Mouse (Mus musculus): ENCODE measurements around the gene Cacna1c. TPM values are rescaled to one million over a fixed set of nuclear protein-coding genes. Genes with fewer than 3 reads are reported as not detected.

Gene Cacna1c
- polyA plus RNA-seq, 1 experiment from 2014 or later = 3.2 TPM

- no peak overlapping the region for H3K9ac ChIP-seq (ENCODE audit: low read length)
- no peak overlapping the region for H3K4me3 ChIP-seq (ENCODE audit: low read depth, low read length)
- peaks cover 2% of the 10 kb centered on the region; the same call in 1 of the 2 replicates for H3K4me1 ChIP-seq (ENCODE audit: control insufficient read depth, insufficient read depth, low read length)
- ATAC-seq = no peak
- no peak overlapping the region for H3K27ac ChIP-seq (ENCODE audit: low read depth, low read length)
- WGBS = 92% methylated on average over 9 of the region's 9 CpGs
- H3K27me3 ChIP-seq (replicated peaks; ENCODE audit: control insufficient read depth, insufficient read depth, low read length) = no peaks in the 10 kb centered on the region
- no peak overlapping the region for H3K4me2 ChIP-seq (ENCODE audit: low read length)
- no peaks in the 10 kb centered on the region for H3K9me3 ChIP-seq (replicated peaks; ENCODE audit: control insufficient read depth, low read length)
- DNase-seq (ENCODE audit: low spot score) = no peak
- no peaks in the 10 kb centered on the region for H3K36me3 ChIP-seq (ENCODE audit: control insufficient read depth, insufficient read depth, low read length)
These were observed 260.4 kb downstream of the Cacna1c start for GRCm38 (mm10) chr6:118935520-118936415.

- DNase-seq (ENCODE audit: low spot score) (no peak), ATAC-seq (no peak)
- Histone ChIP-seq H3K4me1 (ENCODE audit: control insufficient read depth, insufficient read depth, low read length) (peaks cover 2% of the 10 kb centered on the region; the same call in 1 of the 2 replicates), H3K27me3 (replicated peaks; ENCODE audit: control insufficient read depth, insufficient read depth, low read length) (no peaks in the 10 kb centered on the region), H3K4me3 (ENCODE audit: low read depth, low read length) (no peak overlapping the region), H3K36me3 (ENCODE audit: control insufficient read depth, insufficient read depth, low read length) (no peaks in the 10 kb centered on the region), H3K9ac (ENCODE audit: low read length) (no peak overlapping the region), H3K9me3 (replicated peaks; ENCODE audit: control insufficient read depth, low read length) (no peaks in the 10 kb centered on the region), H3K27ac (ENCODE audit: low read depth, low read length) (no peak overlapping the region), H3K4me2 (ENCODE audit: low read length) (no peak overlapping the region)
- 70% methylated on average over 9 of the region's 9 CpGs for WGBS
These were observed 261.8 kb downstream of the Cacna1c start for GRCm38 (mm10) chr6:118934243-118934902.

GRCm38 (mm10) chr6:118933017-118933594 lies 263.1 kb downstream of the Cacna1c start:
- no peak for ATAC-seq
- Histone ChIP-seq H3K9ac (ENCODE audit: low read length) (no peak overlapping the region), H3K4me1 (ENCODE audit: control insufficient read depth, insufficient read depth, low read length) (no peaks in the 10 kb centered on the region; the same call in 1 of the 2 replicates), H3K27me3 (replicated peaks; ENCODE audit: control insufficient read depth, insufficient read depth, low read length) (no peaks in the 10 kb centered on the region), H3K36me3 (ENCODE audit: control insufficient read depth, insufficient read depth, low read length) (no peaks in the 10 kb centered on the region), H3K4me3 (ENCODE audit: low read depth, low read length) (no peak overlapping the region), H3K4me2 (ENCODE audit: low read length) (no peak overlapping the region), H3K27ac (ENCODE audit: low read depth, low read length) (no peak overlapping the region), H3K9me3 (replicated peaks; ENCODE audit: control insufficient read depth, low read length) (no peaks in the 10 kb centered on the region)
- WGBS = 85% methylated on average over 9 of the region's 9 CpGs
- DNase-seq (ENCODE audit: low spot score) = no peak

- DNase-seq (ENCODE audit: low spot score) (no peak), ATAC-seq (no peak)
- Histone ChIP-seq H3K36me3 (ENCODE audit: control insufficient read depth, insufficient read depth, low read length) (no peaks in the 10 kb centered on the region), H3K4me1 (ENCODE audit: control insufficient read depth, insufficient read depth, low read length) (no peaks in the 10 kb centered on the region), H3K27ac (ENCODE audit: low read depth, low read length) (no peak overlapping the region), H3K4me2 (ENCODE audit: low read length) (no peak overlapping the region), H3K9me3 (replicated peaks; ENCODE audit: control insufficient read depth, low read length) (no peaks in the 10 kb centered on the region), H3K27me3 (replicated peaks; ENCODE audit: control insufficient read depth, insufficient read depth, low read length) (no peaks in the 10 kb centered on the region), H3K4me3 (ENCODE audit: low read depth, low read length) (no peak overlapping the region), H3K9ac (ENCODE audit: low read length) (no peak overlapping the region)
- WGBS = 91% methylated on average over 8 of the region's 8 CpGs
These were observed 264.1 kb downstream of the Cacna1c start for GRCm38 (mm10) chr6:118932002-118932700.

- 71% methylated on average over 3 of the region's 3 CpGs for WGBS
- Histone ChIP-seq H3K27ac (ENCODE audit: low read depth, low read length) (no peak overlapping the region), H3K4me2 (ENCODE audit: low read length) (no peak overlapping the region), H3K4me3 (ENCODE audit: low read depth, low read length) (no peak overlapping the region), H3K27me3 (replicated peaks; ENCODE audit: control insufficient read depth, insufficient read depth, low read length) (no peaks in the 10 kb centered on the region), H3K9ac (ENCODE audit: low read length) (no peak overlapping the region), H3K4me1 (ENCODE audit: control insufficient read depth, insufficient read depth, low read length) (no peaks in the 10 kb centered on the region), H3K9me3 (replicated peaks; ENCODE audit: control insufficient read depth, low read length) (no peaks in the 10 kb centered on the region), H3K36me3 (ENCODE audit: control insufficient read depth, insufficient read depth, low read length) (no peaks in the 10 kb centered on the region)
- DNase-seq (ENCODE audit: low spot score) = no peak
- ATAC-seq = no peak
These were observed 269.5 kb downstream of the Cacna1c start for GRCm38 (mm10) chr6:118926669-118927068.

GRCm38 (mm10) chr6:118924426-118924825 lies 271.8 kb downstream of the Cacna1c start:
- Histone ChIP-seq H3K9ac (ENCODE audit: low read length) (no peak overlapping the region), H3K27ac (ENCODE audit: low read depth, low read length) (no peak overlapping the region), H3K27me3 (replicated peaks; ENCODE audit: control insufficient read depth, insufficient read depth, low read length) (no peaks in the 10 kb centered on the region), H3K9me3 (replicated peaks; ENCODE audit: control insufficient read depth, low read length) (no peaks in the 10 kb centered on the region), H3K4me1 (ENCODE audit: control insufficient read depth, insufficient read depth, low read length) (no peaks in the 10 kb centered on the region), H3K4me3 (ENCODE audit: low read depth, low read length) (no peak overlapping the region), H3K36me3 (ENCODE audit: control insufficient read depth, insufficient read depth, low read length) (no peaks in the 10 kb centered on the region), H3K4me2 (ENCODE audit: low read length) (no peak overlapping the region)
- DNase-seq (ENCODE audit: low spot score) (no peak), ATAC-seq (no peak)
- WGBS = 93% methylated on average over 12 of the region's 12 CpGs

- ATAC-seq = no peak
- H3K9ac ChIP-seq (ENCODE audit: low read length) = no peak overlapping the region
- WGBS = 52% methylated on average over 2 of the region's 2 CpGs
- no peaks in the 10 kb centered on the region for H3K27me3 ChIP-seq (replicated peaks; ENCODE audit: control insufficient read depth, insufficient read depth, low read length)
- H3K4me1 ChIP-seq (ENCODE audit: control insufficient read depth, insufficient read depth, low read length) = no peaks in the 10 kb centered on the region
- H3K9me3 ChIP-seq (replicated peaks; ENCODE audit: control insufficient read depth, low read length) = no peaks in the 10 kb centered on the region
- no peak for DNase-seq (ENCODE audit: low spot score)
- H3K27ac ChIP-seq (ENCODE audit: low read depth, low read length) = no peak overlapping the region
- H3K36me3 ChIP-seq (ENCODE audit: control insufficient read depth, insufficient read depth, low read length) = no peaks in the 10 kb centered on the region
- H3K4me2 ChIP-seq (ENCODE audit: low read length) = no peak overlapping the region
- H3K4me3 ChIP-seq (ENCODE audit: low read depth, low read length) = no peak overlapping the region
These were observed 272.3 kb downstream of the Cacna1c start for GRCm38 (mm10) chr6:118923926-118924325.

- H3K36me3 ChIP-seq (ENCODE audit: control insufficient read depth, insufficient read depth, low read length) = no peaks in the 10 kb centered on the region
- no peak overlapping the region for H3K4me3 ChIP-seq (ENCODE audit: low read depth, low read length)
- no peak overlapping the region for H3K27ac ChIP-seq (ENCODE audit: low read depth, low read length)
- no peak overlapping the region for H3K9ac ChIP-seq (ENCODE audit: low read length)
- no peak for ATAC-seq
- DNase-seq (ENCODE audit: low spot score) = no peak
- 85% methylated on average over 5 of the region's 5 CpGs for WGBS
- H3K4me2 ChIP-seq (ENCODE audit: low read length) = no peak overlapping the region
- H3K9me3 ChIP-seq (replicated peaks; ENCODE audit: control insufficient read depth, low read length) = no peaks in the 10 kb centered on the region
- no peaks in the 10 kb centered on the region for H3K27me3 ChIP-seq (replicated peaks; ENCODE audit: control insufficient read depth, insufficient read depth, low read length)
- no peaks in the 10 kb centered on the region for H3K4me1 ChIP-seq (ENCODE audit: control insufficient read depth, insufficient read depth, low read length)
These were observed 273.0 kb downstream of the Cacna1c start for GRCm38 (mm10) chr6:118923212-118923577.

Measured in forebrain, embryonic 14.5 days (tissue).